Mouse (Mus musculus) kidney, postnatal 4 days (tissue): ENCODE results near the gene Zbtb2.
"Not testable (repeated sequence)": the region's sequence is repeated elsewhere in the genome, so short reads cannot be mapped to it uniquely, and the experiment has no call there.

Experiments used
- DNase-seq, 2 experiments: peaks; one replicate each; pipeline ENCODE4 v3.0.0; 2021; ENCODE audit warnings: mixed read lengths in 2 of 2

The Zbtb2 gene

GRCm38 (mm10) chr10:4387701-4388383 lies at the start of gene Zbtb2:
Zbtb2 (minus strand) TSS chr10:4388108.
- DNase-seq = peak; percentile 74 to 84

DNA sequence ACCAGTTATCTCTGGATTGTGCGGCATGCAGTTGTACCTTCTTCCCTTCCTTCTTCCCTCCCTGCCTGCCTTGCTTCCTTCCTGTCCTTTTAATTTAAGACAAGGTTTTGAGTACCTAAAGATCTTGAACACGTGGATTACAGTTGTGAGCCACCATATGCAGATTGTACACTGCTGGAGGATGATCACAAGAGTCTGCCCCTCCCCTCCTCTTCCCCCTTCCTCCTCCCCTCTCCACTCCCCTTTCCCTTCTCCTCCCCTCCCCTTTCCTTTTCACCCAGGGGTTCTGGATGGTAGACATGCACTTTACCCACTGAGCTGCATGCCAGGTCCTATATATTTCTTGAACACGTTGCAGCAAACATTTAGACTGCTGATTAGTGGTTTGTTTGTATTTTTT lies 47.5 kb upstream of the Zbtb2 start:
- no peak for DNase-seq

DNA sequence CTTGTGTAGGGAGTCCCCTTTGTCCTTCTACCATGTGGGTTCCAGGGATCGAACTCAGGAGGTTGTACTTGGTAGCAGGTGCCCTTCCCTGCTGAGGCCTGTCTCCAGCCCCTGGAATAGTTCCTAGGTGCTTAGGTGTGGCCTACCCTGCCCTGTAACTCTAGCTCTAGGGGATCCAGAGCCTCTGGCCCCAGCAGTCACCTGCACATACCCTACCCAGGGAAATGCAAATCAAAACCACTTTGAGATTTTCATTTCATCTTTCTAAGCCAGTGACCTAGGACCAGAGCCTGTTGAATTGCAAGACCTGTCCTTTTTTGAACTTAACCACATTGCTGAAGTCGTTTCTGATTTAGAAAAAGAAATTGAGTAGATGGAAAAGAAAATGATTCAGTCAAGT lies 46.0 kb upstream of the Zbtb2 start:
- not testable (repeated sequence) for DNase-seq

GRCm38 (mm10) chr10:4432996-4433755 lies 45.3 kb upstream of the Zbtb2 start:
- peak in 1 of 2 experiments; percentile 40 for DNase-seq

DNA sequence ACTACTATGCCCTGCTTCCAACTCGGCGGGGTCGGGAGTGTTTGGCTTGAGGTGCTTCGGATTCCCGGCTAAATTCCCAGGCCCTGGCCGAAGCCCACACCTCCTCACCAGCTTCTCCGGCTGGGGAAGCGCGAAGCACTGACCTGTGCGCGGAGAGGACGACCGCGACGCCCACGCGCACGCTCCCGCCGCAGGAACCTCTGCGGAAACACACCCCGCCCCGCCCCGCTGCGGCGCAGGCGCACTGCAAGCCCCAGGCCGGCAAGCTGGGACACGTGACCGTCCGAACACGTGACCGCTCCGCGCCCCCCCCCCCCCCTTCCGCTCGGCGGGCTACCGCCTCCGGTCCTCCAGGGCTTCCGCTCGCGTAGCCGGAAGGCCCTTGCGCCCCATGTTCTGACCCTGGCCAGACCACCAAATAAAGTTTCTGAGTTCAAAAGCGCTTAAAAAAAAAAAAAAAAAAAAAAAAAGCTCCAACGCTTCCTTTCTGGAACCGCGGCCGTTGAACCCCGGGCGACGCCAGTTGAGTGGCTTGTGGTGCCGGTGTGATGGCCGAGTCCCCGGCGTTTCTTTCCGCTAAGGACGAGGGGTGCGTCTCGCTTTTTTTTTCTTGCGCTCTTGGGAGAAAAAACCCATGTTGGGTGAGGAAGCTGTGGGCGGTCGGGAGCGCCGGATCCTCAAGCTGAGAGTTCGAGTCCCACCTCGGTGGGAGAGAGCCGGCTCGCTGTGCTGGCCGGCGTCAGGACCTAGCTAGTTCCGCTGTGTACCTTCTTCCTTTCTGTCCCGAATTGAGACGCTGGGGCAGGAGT lies 44.4 kb upstream of the Zbtb2 start, which contains the start of the genes Rmnd1 and Armt1:
TSS of gene Rmnd1 (minus strand) at position 266 of the 809 bp plus-strand sequence.
TSS of gene Armt1 (plus strand) at position 345 of the 809 bp plus-strand sequence.
- DNase-seq = peak; percentile 95 to 97

DNA sequence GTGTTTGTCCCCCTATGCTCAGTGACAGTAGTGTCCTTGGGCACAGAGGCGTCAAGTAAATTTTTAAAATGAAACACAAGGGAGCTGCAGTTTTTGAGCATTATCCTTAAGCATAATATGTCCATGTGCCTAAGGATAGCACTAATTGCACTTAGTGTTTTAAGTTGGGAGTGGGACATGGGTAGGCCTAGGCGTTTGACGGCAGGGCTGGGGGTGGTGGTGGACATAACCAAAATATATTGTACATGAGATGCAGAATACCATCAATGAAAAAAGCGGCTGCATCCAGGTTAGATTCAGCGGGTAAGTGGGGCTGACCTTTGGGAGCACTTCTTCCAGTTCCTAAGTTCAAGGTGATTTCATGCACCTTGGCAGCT lies 43.8 kb upstream of the Zbtb2 start:
- no peak for DNase-seq

- peak; percentile 28 to 38 for DNase-seq
These were observed 42.9 kb upstream of the Zbtb2 start for GRCm38 (mm10) chr10:4430826-4431225.

- no peak for DNase-seq
These were observed 42.5 kb upstream of the Zbtb2 start for GRCm38 (mm10) chr10:4430399-4430798.

GRCm38 (mm10) chr10:4425245-4425644 lies 37.3 kb upstream of the Zbtb2 start:
- peak; percentile 59 to 69 for DNase-seq

GRCm38 (mm10) chr10:4407191-4407590 lies 19.3 kb upstream of the Zbtb2 start:
- no peak for DNase-seq

DNA sequence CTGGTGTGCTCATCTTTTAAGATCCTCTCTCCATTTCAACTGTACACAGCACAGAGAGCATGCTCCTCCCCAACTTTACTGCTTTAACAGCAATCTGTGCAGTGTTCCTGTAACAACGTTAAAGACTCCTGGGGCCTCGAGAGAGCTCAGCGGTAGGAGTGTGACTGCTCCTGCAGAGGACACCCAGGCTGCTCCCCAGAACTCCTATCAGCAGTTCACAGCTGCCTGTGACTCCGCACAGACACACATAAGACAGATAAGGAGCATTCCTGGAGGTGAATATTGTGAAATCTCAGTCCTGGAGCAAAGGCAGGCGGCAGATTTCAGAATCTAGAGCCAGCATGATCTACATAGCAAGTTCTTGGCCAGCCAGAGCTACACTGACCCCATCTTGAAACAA lies 17.6 kb upstream of the Zbtb2 start:
- no peak for DNase-seq

GRCm38 (mm10) chr10:4404895-4405491 lies 17.1 kb upstream of the Zbtb2 start:
- peak in 1 of 2 experiments; percentile 53 for DNase-seq

DNA sequence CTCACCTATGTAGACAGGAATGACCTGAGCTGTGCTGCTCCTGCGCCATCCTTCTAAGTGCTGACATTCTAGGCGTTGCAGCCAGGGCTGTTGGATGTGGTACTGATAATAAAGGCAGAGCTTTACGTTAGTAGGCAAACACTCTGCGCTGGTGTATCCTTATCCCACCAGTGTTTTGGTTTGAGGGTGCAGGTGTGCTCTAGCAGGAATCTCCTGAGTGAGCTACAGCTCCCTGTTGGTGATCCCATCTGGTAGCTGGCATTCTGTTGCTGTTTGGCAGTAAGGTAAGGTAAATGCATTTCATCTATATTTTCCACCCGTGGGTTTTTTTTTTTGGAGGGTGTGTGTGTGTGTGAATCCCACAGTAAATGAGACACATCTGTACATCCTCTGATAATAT lies 10.2 kb upstream of the Zbtb2 start:
- DNase-seq = no peak

DNA sequence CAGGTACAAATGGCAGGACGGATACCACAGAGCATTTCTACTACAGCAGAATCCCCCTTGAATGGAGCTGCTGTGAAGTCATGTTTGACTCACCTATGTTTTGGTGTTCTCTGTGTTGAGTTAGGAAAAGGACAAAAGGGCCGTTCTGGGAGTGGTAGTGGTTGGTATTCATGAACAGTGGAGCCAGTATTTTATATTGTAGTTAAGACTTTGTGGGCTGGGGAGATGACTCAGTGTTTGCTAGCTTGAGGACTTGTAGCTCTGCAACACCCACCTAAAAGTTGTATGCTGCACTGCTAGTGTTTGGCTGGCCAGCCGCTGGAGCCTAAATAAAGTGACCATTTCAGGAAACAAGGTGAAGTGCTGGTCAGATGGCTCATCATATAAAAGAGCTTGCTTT lies 7.4 kb upstream of the Zbtb2 start:
- no peak for DNase-seq

DNA sequence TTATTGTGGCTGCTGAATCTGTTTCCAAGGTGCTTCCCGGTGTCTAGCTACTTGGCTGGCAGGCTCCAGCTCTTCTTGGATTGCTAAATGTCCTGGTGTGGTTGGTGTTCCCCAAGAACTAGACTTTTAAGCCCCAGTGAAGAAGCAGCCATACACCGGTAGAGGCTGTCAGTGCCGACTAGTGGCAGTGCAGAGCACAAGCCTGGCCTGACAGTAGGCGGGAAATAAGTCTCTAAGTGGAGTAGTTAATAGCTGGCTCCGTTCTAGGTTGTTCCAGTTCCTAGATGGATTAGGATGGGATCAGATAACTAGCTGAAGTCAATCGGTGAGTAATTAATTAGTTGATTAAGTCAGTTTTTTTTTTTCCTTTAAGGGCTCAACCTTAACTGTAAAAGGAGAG lies 3.9 kb upstream of the Zbtb2 start:
- DNase-seq = peak; percentile 43 to 67

- DNase-seq = no peak
These were observed 3.2 kb upstream of the Zbtb2 start for GRCm38 (mm10) chr10:4391076-4391475.

DNA sequence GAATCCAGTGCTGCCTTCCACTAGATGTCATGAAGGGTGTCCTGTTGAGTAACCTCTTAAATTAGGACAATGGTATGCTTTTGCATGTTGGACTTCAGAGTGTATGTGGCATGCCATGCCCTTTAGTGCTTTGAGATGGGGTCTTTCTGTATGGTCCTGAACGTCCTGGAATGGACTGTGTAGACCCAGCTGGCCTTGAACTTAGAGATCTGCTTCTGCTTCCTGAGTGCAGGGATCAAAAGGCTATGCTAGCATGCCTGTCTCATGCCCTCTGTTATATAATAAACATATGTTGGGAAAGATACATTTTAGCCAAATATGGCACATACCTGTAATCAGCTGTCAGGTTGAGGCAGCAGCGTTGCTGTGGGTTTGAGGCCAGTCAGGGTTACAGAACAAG lies 2.6 kb upstream of the Zbtb2 start:
- no peak for DNase-seq

DNA sequence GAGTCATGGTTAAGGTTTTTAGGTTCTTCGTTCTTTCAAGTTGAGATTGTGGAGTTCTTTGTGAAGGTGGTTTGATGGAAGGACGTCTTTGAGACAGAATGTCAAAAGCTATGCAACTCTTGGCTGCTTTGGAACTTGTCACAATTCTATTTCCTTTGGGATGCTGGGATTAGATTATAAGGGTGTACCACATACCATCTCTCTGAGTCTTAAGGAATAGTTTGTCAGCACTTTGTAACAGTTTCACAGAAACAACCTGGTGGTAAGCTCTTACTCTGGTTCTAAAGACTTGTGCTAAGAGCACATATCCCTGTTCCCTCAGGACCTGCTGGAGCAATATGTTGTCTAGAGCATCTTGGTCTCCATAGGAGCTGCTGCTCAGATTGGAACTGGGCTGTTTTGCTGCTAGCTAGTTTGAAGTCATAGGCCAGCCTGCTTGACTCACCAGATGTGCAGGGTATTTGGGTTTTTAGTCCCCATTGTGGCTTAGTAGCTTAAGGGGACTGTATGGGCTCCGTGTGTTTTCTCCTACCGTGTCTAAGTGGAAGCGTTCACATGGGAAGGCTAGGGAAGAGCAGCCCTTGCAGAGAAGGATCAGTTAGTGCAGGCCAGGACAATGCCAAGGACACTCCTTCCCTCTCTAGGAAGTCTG lies 1.7 kb upstream of the Zbtb2 start:
- no peak for DNase-seq

DNA sequence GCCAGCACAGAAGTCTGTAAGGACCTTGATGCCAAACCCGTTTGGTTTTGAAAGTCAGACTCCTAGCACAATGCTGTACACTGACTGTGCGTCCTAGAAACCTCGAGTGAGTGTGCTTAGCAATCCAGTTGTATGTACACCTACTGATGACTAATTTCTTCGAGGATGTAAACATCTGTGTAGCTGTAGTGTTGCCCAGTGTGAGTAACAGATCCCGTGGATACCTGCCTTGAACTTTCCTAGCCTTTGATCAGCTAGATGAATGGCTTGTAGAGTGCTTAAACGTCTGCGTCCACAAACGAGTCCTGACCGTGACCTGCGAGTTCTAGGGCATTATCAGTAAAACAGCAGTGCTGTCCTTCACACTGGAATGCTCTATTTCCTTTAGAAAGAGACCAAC lies 1.1 kb upstream of the Zbtb2 start:
- DNase-seq = no peak

GRCm38 (mm10) chr10:4388384-4388745 lies 457 bp upstream of the Zbtb2 start:
- DNase-seq = peak in 1 of 2 experiments; percentile 59

- DNase-seq = peak; percentile 94 to 98
These were observed 1.0 kb downstream of the Zbtb2 start for GRCm38 (mm10) chr10:4386609-4387591.
